Mouse (Mus musculus) small intestine, adult 2 months (tissue): Measurements from ENCODE around the gene Acsl6.

ENCODE experiments used
- CTCF ChIP-seq: fragments of 200-500 bp; IDR thresholded peaks from 2 replicates; pipeline ENCODE4 v1.5.1; 2012; ENCODE audit warnings: low read depth, mild to moderate bottlenecking, control low read depth, inconsistent platforms, low read length, moderate library complexity, mixed read lengths; ENCODE audit not compliant: insufficient replicate concordance, insufficient read length; ENCODE audit errors: extremely low read depth
- POLR2A ChIP-seq: fragments of 200-500 bp; IDR thresholded peaks from 2 replicates; pipeline ENCODE4 v1.6.1; 2012; ENCODE audit warnings: low read depth, mild to moderate bottlenecking, control low read depth, inconsistent platforms, low read length, moderate library complexity

GRCm38 (mm10) chr11:54307139-54307816 is 3.7 kb downstream of the Acsl6 start:
- TF ChIP-seq CTCF (peak; percentile 73; the same call in 1 of the 2 replicates), POLR2A (no peak)
